Comparison of ENCODE assay signal across 9 mouse cellular contexts in the genomic region with DNA sequence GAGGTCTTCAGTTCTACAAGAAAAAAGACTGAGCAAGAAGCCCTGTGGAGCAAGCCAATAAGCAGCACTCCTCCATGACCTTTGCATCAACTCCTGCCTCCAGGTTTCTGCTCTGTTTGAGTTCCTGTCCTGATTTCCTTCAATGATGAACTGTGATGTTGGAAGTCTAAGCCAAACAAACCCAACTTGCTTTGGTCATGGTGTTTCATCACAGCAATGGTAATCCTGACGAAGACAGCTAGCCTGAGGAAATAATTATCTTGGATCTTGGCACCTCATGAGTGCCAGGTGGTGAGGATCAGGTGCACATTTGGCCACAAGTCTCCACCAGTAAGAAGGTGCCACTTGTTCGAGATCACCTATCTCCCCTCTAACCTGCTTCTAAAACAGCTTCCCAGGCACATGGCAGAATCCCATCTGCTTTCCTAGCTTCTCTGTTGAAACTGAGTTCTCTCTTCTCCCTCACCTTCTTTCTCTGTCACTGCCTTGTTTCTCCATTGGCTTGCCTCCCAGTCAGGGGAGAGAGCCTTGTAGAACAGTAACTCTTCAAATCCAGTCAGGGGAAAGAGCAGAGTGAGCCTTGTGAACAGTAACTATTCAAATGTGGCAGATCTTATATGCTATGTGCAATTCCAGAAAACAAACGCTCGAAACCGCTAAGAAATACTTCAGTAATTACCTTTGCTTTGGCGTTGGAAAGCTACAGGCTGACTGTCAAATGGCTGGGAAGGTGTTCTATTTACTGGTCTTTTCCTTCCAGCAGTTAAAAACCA. TPM values are rescaled to one million over a fixed set of nuclear protein-coding genes. Genes with fewer than 3 reads are reported as not detected.
DNase-seq lines count a peak whose midpoint lies in the region; TF ChIP-seq lines count a peak whose summit lies in the region.
"Had no signal": no experiment of that assay in that cellular context is flagged by ENCODE, and none has a peak within 500 bp of the region (broad histone marks: within the 10 kb centered on the region; RNA-seq: fewer than 3 reads in every experiment).

TSS of gene Baz1a (minus strand) at position 723 of the 773 bp plus-strand sequence.

- DNase-seq in kidney, adult 2 months: peak; percentile 59
- no peak for DNase-seq in kidney, postnatal 4 days
- DNase-seq in adrenal gland, postnatal 14 days: no peak
- DNase-seq in heart, postnatal 10 days: no peak
- DNase-seq in cerebellum, adult 2 months: no peak
- DNase-seq in embryo, embryonic 11 days: no peak
- no peak for DNase-seq in spleen, adult 18-20 months

- no peak for TF ChIP-seq POLR2A in kidney, adult 2 months (IDR thresholded peaks at IDR 0.05; ENCODE audit: low read depth, low read length)
- no peak for TF ChIP-seq POLR2A in cerebellum, adult 2 months (IDR thresholded peaks at IDR 0.05; ENCODE audit: borderline replicate concordance, insufficient read depth, low read length)

- no peak for TF ChIP-seq CTCF in kidney, adult 2 months (conservative IDR thresholded peaks at IDR 0.05; ENCODE audit: insufficient read depth, insufficient read length, low read depth, low read length)
- TF ChIP-seq CTCF in cerebellum, adult 2 months (IDR thresholded peaks at IDR 0.05; ENCODE audit: borderline replicate concordance, insufficient read depth, low read depth, low read length): no peak

- H3K79me2 ChIP-seq in macrophage (ENCODE audit: inconsistent target): no peaks in the 10 kb centered on the region

- intact Hi-C loops in heart, postnatal 10 days (cut with DNase I): no loop called here

- H3K27me3 ChIP-seq in kidney, adult 2 months (replicated peaks; ENCODE audit: control insufficient read depth, insufficient read depth, low read length): no peaks in the 10 kb centered on the region
- H3K27me3 ChIP-seq in cerebellum, adult 2 months (ENCODE audit: control insufficient read depth, insufficient read depth, low read length): no peaks in the 10 kb centered on the region

- H3K4me3 ChIP-seq in kidney, adult 2 months (ENCODE audit: insufficient read depth, low read depth, low read length): no peak within 1 kb of the TSS
- no peak within 1 kb of the TSS for H3K4me3 ChIP-seq in macrophage (ENCODE audit: inconsistent target)
- no peak within 1 kb of the TSS for H3K4me3 ChIP-seq in cerebellum, adult 2 months (replicated peaks; ENCODE audit: insufficient read depth, low read depth, low read length)
- H3K4me3 ChIP-seq: megakaryocyte, embryonic 14.5 days had no signal

- no peaks in the 10 kb centered on the region for H3K4me1 ChIP-seq in kidney, adult 2 months (ENCODE audit: control insufficient read depth, insufficient read depth, low read length)
- no peaks in the 10 kb centered on the region for H3K4me1 ChIP-seq in cerebellum, adult 2 months (ENCODE audit: control insufficient read depth, insufficient read depth, low read length)

- H3K27ac ChIP-seq in kidney, adult 2 months (ENCODE audit: insufficient read depth, low read depth, low read length): no peak within 1 kb of the TSS
- H3K27ac ChIP-seq in macrophage: no peak within 1 kb of the TSS
- no peak within 1 kb of the TSS for H3K27ac ChIP-seq in cerebellum, adult 2 months (ENCODE audit: insufficient read depth, low read length)

- 76% methylated on average over 6 of the region's 6 CpGs for WGBS in kidney, adult 2 months
- WGBS in macrophage (ENCODE audit: missing documents): 93% methylated on average over 6 of the region's 6 CpGs
- WGBS in cerebellum, adult 2 months: 64% methylated on average over 6 of the region's 6 CpGs

- H3K36me3 ChIP-seq in kidney, adult 2 months (ENCODE audit: control insufficient read depth, insufficient read depth, low read length): no peaks in the 10 kb centered on the region
- no peaks in the 10 kb centered on the region for H3K36me3 ChIP-seq in macrophage (ENCODE audit: inconsistent target)

RNA-seq across cellular contexts. Expression of gene Baz1a, which starts in this region (rescaled TPM):
- polyA plus RNA-seq in kidney, adult 2 months (2012; rRNA removed): 2.6 and 3.8 TPM in 2 replicates
- total RNA-seq in adrenal gland, postnatal 14 days (2021): 26.6 and 32.4 TPM in 2 replicates
- total RNA-seq in heart, postnatal 10 days (2021): 10 to 100 TPM; 11.8 to 13.5 TPM
- 100 to 1,000 TPM in 25 of 26 experiments, 10 to 100 TPM in 1; 90.4 to 463 (median 147) TPM for total RNA-seq in macrophage (2018; cell fraction: chromatin; rRNA removed)
- 10 to 100 TPM; 18.7 to 68.1 (median 23.2) TPM for total RNA-seq in macrophage (2018; cell fraction: cytosol; rRNA removed)
- total RNA-seq in macrophage (2018; cell fraction: nucleus; rRNA removed): 100 to 1,000 TPM in 15 of 26 experiments, 10 to 100 TPM in 11; 68.7 to 373 (median 139) TPM
- polyA plus RNA-seq in macrophage (2018): 18.5 to 21.9 TPM (median 20.9 TPM) in 3 replicates
- polyA plus RNA-seq in cerebellum, adult 2 months (2012; rRNA removed): 0.55 and 0.62 TPM in 2 replicates
